Mouse (Mus musculus) frontal cortex, postnatal 10 days (tissue): Measurements from ENCODE around the gene Scaf1.
A peak's percentile ranks its signal among the peaks of the same experiment; 100 is the strongest.

Source experiments
- DNase-seq, 2 experiments: peaks; one replicate each; pipeline ENCODE4 v3.0.0; 2022; ENCODE audit warnings: low spot score in 2 of 2, mixed read lengths in 1 of 2

Gene Scaf1

GRCm38 (mm10) chr7:44985595-44986191 is 30.5 kb downstream of the Scaf1 start:
- peak; percentile 73 to 74 for DNase-seq

GRCm38 (mm10) chr7:44984833-44985164 is 31.4 kb downstream of the Scaf1 start:
- no peak for DNase-seq

GRCm38 (mm10) chr7:44983944-44984832 is 32.0 kb downstream of the Scaf1 start:
- DNase-seq = no peak

- peak in 1 of 2 experiments; percentile 75 for DNase-seq
Measured at GRCm38 (mm10) chr7:44983085-44983484, 33.1 kb downstream of the Scaf1 start.

- DNase-seq = no peak
Measured at GRCm38 (mm10) chr7:44981539-44981938, 34.6 kb downstream of the Scaf1 start.

GRCm38 (mm10) chr7:44978300-44978699 is 37.9 kb downstream of the Scaf1 start:
- no peak for DNase-seq

- no peak for DNase-seq
Measured at GRCm38 (mm10) chr7:44975117-44975419, 41.1 kb downstream of the Scaf1 start.

- DNase-seq = peak; percentile 84 to 88
Measured at GRCm38 (mm10) chr7:44974383-44975116, 41.6 kb downstream of the Scaf1 start, which contains the start of gene Cpt1c. TSS of gene Cpt1c (minus strand) at chr7:44974851.

- no peak for DNase-seq
Measured at GRCm38 (mm10) chr7:44973415-44974130, 42.6 kb downstream of the Scaf1 start.

GRCm38 (mm10) chr7:44971142-44971541 is 45.0 kb downstream of the Scaf1 start:
- DNase-seq = no peak

- DNase-seq = peak; percentile 83 to 84
Measured at GRCm38 (mm10) chr7:44970231-44970691, 45.9 kb downstream of the Scaf1 start.

GRCm38 (mm10) chr7:44966638-44967037 is 49.5 kb downstream of the Scaf1 start:
- no peak for DNase-seq

- DNase-seq = no peak
Measured at GRCm38 (mm10) chr7:44965975-44966374, 50.2 kb downstream of the Scaf1 start.

- no peak for DNase-seq
Measured at GRCm38 (mm10) chr7:44964990-44965389, 51.2 kb downstream of the Scaf1 start.

- peak in 1 of 2 experiments; percentile 4 for DNase-seq
Measured at GRCm38 (mm10) chr7:44962831-44963230, 53.3 kb downstream of the Scaf1 start.

- no peak for DNase-seq
Measured at GRCm38 (mm10) chr7:44962337-44962736, 53.8 kb downstream of the Scaf1 start.

- no peak for DNase-seq
Measured at GRCm38 (mm10) chr7:44960512-44960910, 55.7 kb downstream of the Scaf1 start.

GRCm38 (mm10) chr7:44959874-44960511 is 56.2 kb downstream of the Scaf1 start:
- peak in 1 of 2 experiments; percentile 5 for DNase-seq

- DNase-seq = peak in 1 of 2 experiments; percentile 11
Measured at GRCm38 (mm10) chr7:44959281-44959680, 56.9 kb downstream of the Scaf1 start.

- peak in 1 of 2 experiments; percentile 41 for DNase-seq
Measured at GRCm38 (mm10) chr7:44958208-44958607, 58.0 kb downstream of the Scaf1 start.

GRCm38 (mm10) chr7:44957183-44957835 is 58.9 kb downstream of the Scaf1 start:
- peak in 1 of 2 experiments; percentile 12 for DNase-seq
